Mouse (Mus musculus) 416B (cell line): ENCODE measurements at regions not wholly inside any gene's neighbourhood (a gene's known extent, or its start where the extent isn't known, plus 50 kb on each side); places are given as distances from the start of the nearest gene placed in this dataset.

ENCODE experiments used
- DNase-seq: peaks from one replicate; pipeline ENCODE4 v3.0.0; 2011; ENCODE audit warnings: low read depth

DNA sequence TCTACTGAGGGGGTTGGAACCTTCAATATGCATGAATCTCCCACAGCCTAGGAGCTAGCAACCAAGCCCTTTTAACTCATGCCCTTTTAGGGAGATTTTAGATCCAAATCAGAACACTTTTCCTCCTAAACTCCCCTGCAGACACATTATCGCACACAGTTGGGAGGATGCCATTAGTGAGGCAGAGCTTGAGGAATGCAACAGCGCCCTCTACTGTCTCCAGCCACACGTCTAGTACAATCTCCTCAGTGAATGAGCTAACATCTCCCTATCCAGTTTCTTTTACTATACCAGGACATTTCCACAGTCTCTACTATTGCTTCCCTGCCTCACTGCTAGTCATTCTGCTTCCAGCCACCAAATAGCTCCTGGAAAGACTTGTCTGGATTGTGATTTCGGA is 59.3 kb downstream of the 1700080O16Rik start:
- peak; percentile 37 for DNase-seq

DNA sequence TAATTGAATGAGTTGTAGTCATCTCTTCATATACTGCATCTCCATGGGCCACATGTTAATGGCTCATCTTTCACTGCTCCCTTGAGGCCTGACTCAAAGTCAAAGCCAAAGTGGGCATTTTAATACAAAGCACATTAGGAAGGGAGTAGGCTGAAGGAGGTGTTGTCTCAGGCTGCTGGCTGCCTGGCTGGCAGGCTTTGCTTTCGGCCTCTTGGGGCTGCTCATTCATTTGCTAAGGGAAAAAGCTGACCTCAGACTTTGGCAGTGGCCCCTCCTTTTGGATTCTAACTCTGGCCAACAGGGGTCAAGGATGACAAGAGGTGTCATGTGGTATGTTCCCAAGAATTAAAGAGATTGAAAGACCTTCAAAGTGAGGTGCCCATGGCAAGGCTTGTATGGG is 61.0 kb downstream of the 1700080O16Rik start:
- no peak for DNase-seq

DNA sequence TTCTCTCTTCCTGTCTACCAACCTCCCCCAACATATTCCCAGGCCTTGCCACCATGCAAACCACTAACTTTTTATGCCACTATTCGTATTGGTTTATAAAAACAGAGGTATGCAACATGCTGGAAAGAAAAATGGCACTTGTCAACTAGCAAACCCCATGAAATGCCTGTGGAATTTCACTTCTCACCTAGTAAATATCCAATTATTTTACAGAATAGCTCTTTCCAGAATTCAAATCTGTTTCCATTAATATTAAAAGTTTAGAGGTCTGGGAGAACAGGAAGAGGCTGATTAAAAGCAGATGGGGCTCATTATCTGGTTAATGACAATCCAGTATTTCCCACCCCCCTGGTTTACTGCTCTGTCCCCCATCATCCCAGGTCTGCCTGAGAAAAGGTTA is 62.0 kb downstream of the 1700080O16Rik start:
- no peak for DNase-seq

DNA sequence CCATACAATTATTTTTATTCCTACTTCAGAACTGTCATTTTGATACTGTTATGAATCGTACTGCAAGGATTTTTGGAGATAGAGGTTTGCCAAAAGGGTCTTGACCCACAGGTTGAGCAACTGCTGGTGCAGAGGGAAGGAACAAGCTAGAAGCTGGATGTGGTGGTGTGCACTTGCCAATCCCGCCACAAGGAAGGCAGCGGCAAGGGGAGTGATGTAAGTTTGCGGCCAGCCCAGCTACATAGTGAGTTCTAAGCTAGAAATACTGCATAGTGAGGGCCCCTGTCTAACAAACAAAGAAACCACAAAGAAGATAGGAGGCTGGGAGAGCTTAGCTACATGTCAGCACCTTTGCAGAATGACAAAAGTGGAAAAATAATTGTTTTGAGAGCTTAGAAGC is 74.1 kb downstream of the 1700080O16Rik start:
- peak; percentile 3 for DNase-seq

DNA sequence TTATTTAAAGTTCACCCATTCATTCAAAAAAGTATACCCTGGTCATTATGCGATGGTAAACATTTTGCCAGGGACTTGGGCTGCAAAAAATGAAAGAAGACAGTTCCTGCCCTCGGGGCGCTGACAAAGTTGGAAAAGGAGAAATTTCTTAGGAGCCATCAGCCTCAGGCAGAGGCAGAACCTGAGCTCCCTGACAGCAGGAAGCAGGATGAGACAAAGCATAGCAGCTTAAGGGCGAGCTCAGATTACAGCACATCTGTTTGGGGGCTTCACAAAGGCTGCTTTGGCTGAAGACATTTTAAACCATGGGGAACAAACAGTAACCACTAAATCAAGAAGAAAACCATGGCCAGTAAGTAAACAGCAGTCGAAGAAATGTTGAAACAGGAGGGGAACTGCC is 75.5 kb downstream of the 1700080O16Rik start:
- no peak for DNase-seq

DNA sequence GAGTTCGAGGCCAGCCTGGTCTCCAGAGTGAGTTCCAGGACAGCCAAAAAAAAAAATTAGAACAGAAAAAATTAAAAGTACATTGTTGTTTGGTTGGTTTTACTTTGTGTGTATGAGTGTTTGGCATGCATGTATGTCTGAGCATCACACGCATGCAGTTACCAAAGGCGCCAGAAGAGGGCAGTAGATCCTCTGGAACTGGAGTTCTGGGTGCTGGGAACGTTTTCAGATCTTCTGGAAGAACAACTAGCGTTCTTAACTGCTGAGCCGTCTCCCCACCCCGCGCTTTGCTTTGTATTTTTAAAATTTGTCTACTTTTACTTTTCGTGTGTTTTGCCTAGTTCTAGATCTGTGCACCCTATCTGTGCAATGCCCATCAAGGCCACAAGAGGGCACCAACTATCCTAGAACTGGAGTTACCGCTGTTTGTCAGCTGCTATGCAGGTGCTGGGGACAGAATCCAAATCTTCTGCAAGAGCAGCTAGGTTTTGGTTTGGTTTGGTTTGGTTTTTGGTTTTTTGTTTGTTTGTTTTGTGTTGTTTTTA is 76.9 kb downstream of the 1700080O16Rik start:
- no peak for DNase-seq

DNA sequence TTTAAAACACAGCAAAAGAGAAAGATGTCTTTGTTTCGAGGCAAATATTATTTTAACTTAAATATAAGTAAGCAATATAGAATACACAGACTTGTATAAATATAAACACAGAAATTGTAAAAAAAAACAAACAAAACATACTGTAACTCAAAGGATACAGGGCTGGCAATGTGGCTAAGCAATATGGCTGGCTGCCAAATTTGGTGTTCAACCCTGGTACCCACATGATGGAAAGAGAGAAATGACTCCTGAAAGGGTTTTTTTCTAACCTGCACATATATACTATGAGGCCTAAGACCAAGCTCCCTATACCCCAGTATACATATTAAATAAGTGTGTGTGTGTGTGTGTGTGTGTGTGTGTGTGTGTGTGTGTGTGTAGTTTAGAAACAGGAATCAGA is 79.9 kb downstream of the 1700080O16Rik start:
- DNase-seq, result no peak

DNA sequence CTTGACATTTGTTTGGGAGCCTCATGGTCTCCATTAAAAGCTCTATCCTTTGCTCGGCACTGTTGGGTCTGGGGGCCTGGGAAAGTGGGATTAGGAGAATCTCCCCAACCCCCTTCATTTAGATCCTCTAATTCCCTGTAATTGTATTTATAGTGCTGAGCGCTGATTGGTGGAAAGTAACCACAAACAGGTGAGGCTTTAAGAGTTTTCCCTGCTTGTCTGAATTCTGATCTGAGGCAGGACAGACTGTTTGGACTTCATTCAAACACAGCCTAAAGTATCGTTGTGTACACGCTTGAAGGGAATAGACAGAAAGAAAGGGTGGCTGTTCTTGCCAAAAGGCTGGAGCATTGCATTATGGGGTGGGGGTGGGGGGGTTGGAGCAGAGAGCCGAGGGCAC is 85.1 kb upstream of the Usp26 start:
- DNase-seq, result no peak
